Mouse (Mus musculus) cerebellum, adult 2 months (tissue): ENCODE measurements around the gene Stx8. TPM values are rescaled to one million over a fixed set of nuclear protein-coding genes. Genes with fewer than 3 reads are reported as not detected.
A peak's percentile ranks its signal among the peaks of the same experiment; 100 is the strongest.

Experiments used
- DNase-seq, 2 experiments: peaks; one replicate each; pipeline ENCODE4 v3.0.0; 2021
- H3K27ac ChIP-seq: fragments of 200-500 bp; 2 replicates; pipeline ENCODE4 v1.5.1; 2012; ENCODE audit warnings: low read length, control low read depth, inconsistent platforms; ENCODE audit not compliant: insufficient read depth
- H3K27me3 ChIP-seq: fragments of 200-500 bp; 2 replicates; pipeline ENCODE4 v1.6.1; 2012; ENCODE audit warnings: inconsistent platforms, mild to moderate bottlenecking, low read length, moderate library complexity; ENCODE audit not compliant: control insufficient read depth, insufficient read depth
- H3K4me1 ChIP-seq: fragments of 200-500 bp; 2 replicates; pipeline ENCODE4 v1.6.1; 2011; ENCODE audit warnings: low read length; ENCODE audit not compliant: control insufficient read depth, insufficient read depth
- H3K4me3 ChIP-seq: fragments of 200-500 bp; replicated peaks from 2 replicates; pipeline ENCODE3; 2011; ENCODE audit warnings: mild to moderate bottlenecking, low read depth, low read length, control low read depth; ENCODE audit not compliant: insufficient read depth
- CTCF ChIP-seq: fragments of 200-500 bp; IDR thresholded peaks from 2 replicates; pipeline ENCODE4 v1.5.1; 2011; ENCODE audit warnings: low read depth, mild to moderate bottlenecking, control low read depth, low read length, moderate library complexity, borderline replicate concordance; ENCODE audit not compliant: insufficient read depth
- POLR2A ChIP-seq: fragments of 200-500 bp; IDR thresholded peaks from 2 replicates; pipeline ENCODE4 v1.6.1; 2011; ENCODE audit warnings: low read length, control low read depth, borderline replicate concordance; ENCODE audit not compliant: insufficient read depth
- WGBS: fragments of 180-500 bp; shearing (Covaris S2); methylation state at CpG from one replicate; pipeline ENCODE4 v1.1.7; 2018; 5-methylcytosine and 5-hydroxymethylcytosine counted together
- polyA plus RNA-seq: library from polyadenylated mRNA; depleted of rRNA; stranded (reverse); fragments of >200 nt; gene quantifications from 2 replicates; pipeline ENCODE4 v1.2.3, GENCODE M21; 2012

Gene Stx8
- polyA plus RNA-seq, 1 experiment = 39.6 TPM

- peak; percentile 32 to 64 for DNase-seq
- H3K27ac ChIP-seq = no peak overlapping the region
- peaks cover 5% of the 10 kb centered on the region; the same call in 1 of the 2 replicates for H3K4me1 ChIP-seq
- H3K4me3 ChIP-seq = no peak overlapping the region
- no peaks in the 10 kb centered on the region for H3K27me3 ChIP-seq
- WGBS = 52% methylated on average over 2 of the region's 2 CpGs
- TF ChIP-seq CTCF (no peak), POLR2A (no peak)
These were observed 96.1 kb downstream of the Stx8 start for GRCm38 (mm10) chr11:68062116-68062515.

- no peaks in the 10 kb centered on the region for H3K27me3 ChIP-seq
- no peak overlapping the region for H3K27ac ChIP-seq
- DNase-seq = no peak
- no peak overlapping the region for H3K4me3 ChIP-seq
- WGBS = 96% methylated on average over 10 of the region's 10 CpGs
- no peak for TF ChIP-seq CTCF
- TF ChIP-seq POLR2A = no peak
- H3K4me1 ChIP-seq = no peaks in the 10 kb centered on the region
These were observed 101.8 kb downstream of the Stx8 start for GRCm38 (mm10) chr11:68067806-68068205.

- Histone ChIP-seq H3K4me3 (no peak overlapping the region), H3K4me1 (no peaks in the 10 kb centered on the region), H3K27me3 (no peaks in the 10 kb centered on the region), H3K27ac (no peak overlapping the region)
- DNase-seq = no peak
- WGBS = 84% methylated on average over 3 of the region's 3 CpGs
- TF ChIP-seq CTCF (no peak), POLR2A (no peak)
These were observed 104.1 kb downstream of the Stx8 start for GRCm38 (mm10) chr11:68070086-68070485.

GRCm38 (mm10) chr11:68071836-68072235 is 105.8 kb downstream of the Stx8 start:
- Histone ChIP-seq H3K27me3 (no peaks in the 10 kb centered on the region), H3K4me1 (no peaks in the 10 kb centered on the region), H3K27ac (no peak overlapping the region), H3K4me3 (no peak overlapping the region)
- DNase-seq = no peak
- WGBS = 76% methylated on average over 5 of the region's 5 CpGs
- TF ChIP-seq POLR2A = no peak

GRCm38 (mm10) chr11:68072597-68073210 is 106.7 kb downstream of the Stx8 start:
- no peaks in the 10 kb centered on the region for H3K27me3 ChIP-seq
- DNase-seq = no peak
- TF ChIP-seq POLR2A = no peak
- TF ChIP-seq CTCF = no peak
- WGBS = 87% methylated on average over 11 of the region's 11 CpGs
- no peaks in the 10 kb centered on the region for H3K4me1 ChIP-seq
- no peak overlapping the region for H3K27ac ChIP-seq
- no peak overlapping the region for H3K4me3 ChIP-seq

GRCm38 (mm10) chr11:68074686-68075085 is 108.7 kb downstream of the Stx8 start:
- WGBS = 72% methylated on average over 5 of the region's 5 CpGs
- H3K4me1 ChIP-seq = no peaks in the 10 kb centered on the region
- DNase-seq = no peak
- no peak for TF ChIP-seq POLR2A
- no peak for TF ChIP-seq CTCF
- H3K4me3 ChIP-seq = no peak overlapping the region
- H3K27me3 ChIP-seq = no peaks in the 10 kb centered on the region
- no peak overlapping the region for H3K27ac ChIP-seq

- WGBS = 89% methylated on average over 2 of the region's 2 CpGs
These were observed 109.3 kb downstream of the Stx8 start for GRCm38 (mm10) chr11:68075331-68075730.

GRCm38 (mm10) chr11:68079756-68080155 is 113.8 kb downstream of the Stx8 start:
- WGBS = 99% methylated on average over 2 of the region's 2 CpGs
- H3K4me3 ChIP-seq = no peak overlapping the region
- no peak for DNase-seq
- no peak overlapping the region for H3K27ac ChIP-seq
- no peaks in the 10 kb centered on the region for H3K27me3 ChIP-seq
- TF ChIP-seq CTCF = no peak
- TF ChIP-seq POLR2A = no peak
- no peaks in the 10 kb centered on the region for H3K4me1 ChIP-seq

More at GRCm38 (mm10) chr11:68075331-68075730, 109.3 kb downstream of the Stx8 start:
- no peak for DNase-seq
- no peak overlapping the region for H3K4me3 ChIP-seq
- no peaks in the 10 kb centered on the region for H3K4me1 ChIP-seq
- TF ChIP-seq CTCF (no peak), POLR2A (no peak)
- no peaks in the 10 kb centered on the region for H3K27me3 ChIP-seq
- no peak overlapping the region for H3K27ac ChIP-seq
